Mouse (Mus musculus) adrenal gland, adult 2 months (tissue): ENCODE data around the gene Tmod1. TPM values are rescaled to one million over a fixed set of nuclear protein-coding genes. Genes with fewer than 3 reads are reported as not detected.

Source experiments
- DNase-seq: peaks from one replicate; pipeline ENCODE4 v3.0.0; 2021
- polyA plus RNA-seq: library from polyadenylated mRNA; depleted of rRNA; stranded (reverse); fragments of >200 nt; gene quantifications from 2 replicates; pipeline ENCODE4 v1.2.3, GENCODE M21; 2012; rRNA removed
- total RNA-seq, 2 experiments: library from RNA; stranded (reverse); gene quantifications; 2 replicates each; pipeline ENCODE4 v1.2.3; 2021

Tmod1 gene
- total and polyA plus RNA-seq, 3 experiments = 2.2 to 8.7 (median 3.0) TPM

DNA sequence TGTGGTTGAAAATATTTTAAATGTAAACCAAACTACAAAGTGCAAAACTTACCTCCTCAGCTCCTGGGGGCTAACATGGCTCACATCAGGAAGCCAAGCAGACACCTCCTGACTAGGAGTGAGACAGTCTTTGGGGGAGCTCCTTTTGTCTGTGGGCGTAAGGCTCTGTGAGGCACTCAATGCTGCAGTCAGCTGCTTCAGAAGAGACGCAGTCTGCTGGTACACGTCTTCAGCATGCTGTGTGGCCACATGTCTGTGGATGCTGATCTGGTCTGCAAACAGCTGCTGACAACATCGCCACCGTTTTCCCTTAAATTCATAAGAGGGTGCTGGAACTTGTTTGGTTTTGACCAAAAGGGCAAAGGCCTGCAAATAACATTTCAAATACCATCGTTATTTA, 93.1 kb downstream of the Tmod1 start:
- DNase-seq = no peak

GRCm38 (mm10) chr4:46137629-46138286, 99.0 kb downstream of the Tmod1 start:
- DNase-seq = no peak

DNA sequence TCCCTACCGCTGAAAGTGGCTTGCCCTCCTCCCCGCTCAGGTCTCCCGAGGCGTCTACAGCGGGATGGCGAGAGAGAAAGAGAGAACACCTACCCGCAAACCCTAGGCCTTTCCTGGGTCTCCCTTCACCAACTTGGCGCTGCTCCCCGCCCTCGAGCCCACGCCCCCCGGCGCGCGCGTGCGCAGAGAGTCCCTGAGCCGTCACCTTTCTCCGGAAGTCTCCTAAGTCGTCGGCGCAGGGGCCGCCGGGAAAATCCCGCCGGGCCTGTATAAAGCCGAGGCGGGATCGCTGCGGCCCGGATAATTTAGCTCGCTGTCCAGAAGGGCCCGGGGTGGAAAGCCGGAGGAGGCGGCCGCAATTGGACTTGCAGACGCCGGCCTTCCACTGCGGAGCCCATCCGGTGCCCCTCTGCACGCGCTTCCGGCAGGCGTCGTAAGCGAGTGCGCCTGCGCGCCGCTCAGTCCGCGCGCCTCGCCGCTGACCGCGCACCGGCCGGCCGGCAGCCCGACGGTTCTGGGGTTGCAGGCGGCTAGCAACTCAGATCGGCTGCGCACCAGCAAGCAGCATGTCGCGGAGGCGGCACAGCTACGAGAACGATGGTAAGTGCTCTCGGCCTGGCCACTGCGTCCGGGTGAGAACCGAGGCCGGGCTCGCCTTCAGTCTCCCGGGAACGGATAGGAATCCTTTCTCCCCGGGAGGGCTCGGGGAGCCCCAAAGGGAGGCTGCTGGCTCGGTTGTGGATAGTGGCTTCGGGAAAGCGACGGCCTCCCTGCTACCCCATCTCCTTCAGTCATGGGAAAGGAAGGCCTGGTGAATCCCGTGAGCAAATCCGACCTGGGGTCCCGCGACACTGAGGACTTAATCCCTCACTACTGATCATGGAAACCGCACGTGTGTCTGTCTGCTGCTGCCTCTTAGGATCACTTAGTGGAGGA, 99.8 kb downstream of the Tmod1 start, which contains the start of the genes Ncbp1 and Tstd2:
Gene Ncbp1, plus strand, starts transcription at position 327 of the 936 bp plus-strand sequence.
Gene Tstd2, minus strand, starts transcription at position 408 of the 936 bp plus-strand sequence.
- peak; percentile 96 for DNase-seq

DNA sequence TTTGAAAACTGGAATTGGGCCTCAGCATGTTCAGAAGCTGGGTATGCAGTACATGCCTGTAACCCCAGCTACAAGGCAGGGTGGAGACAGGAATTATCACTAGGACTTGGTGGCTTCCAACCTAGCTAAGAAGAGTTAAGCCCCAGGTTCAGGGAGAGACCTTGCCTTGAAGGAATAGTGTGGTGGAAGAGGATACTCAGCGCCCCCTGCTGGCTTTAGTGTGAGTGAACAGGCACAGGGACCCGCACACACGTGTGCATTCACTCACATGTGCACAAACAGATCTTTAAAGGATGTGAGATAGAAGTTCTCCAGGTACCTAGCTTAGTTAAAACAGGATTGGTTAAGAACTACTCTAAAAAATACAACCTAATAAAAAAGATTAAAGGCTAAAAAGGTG, 105.6 kb downstream of the Tmod1 start:
- no peak for DNase-seq

- DNase-seq = no peak
Observed at GRCm38 (mm10) chr4:46146881-46147280, 108.1 kb downstream of the Tmod1 start.

DNA sequence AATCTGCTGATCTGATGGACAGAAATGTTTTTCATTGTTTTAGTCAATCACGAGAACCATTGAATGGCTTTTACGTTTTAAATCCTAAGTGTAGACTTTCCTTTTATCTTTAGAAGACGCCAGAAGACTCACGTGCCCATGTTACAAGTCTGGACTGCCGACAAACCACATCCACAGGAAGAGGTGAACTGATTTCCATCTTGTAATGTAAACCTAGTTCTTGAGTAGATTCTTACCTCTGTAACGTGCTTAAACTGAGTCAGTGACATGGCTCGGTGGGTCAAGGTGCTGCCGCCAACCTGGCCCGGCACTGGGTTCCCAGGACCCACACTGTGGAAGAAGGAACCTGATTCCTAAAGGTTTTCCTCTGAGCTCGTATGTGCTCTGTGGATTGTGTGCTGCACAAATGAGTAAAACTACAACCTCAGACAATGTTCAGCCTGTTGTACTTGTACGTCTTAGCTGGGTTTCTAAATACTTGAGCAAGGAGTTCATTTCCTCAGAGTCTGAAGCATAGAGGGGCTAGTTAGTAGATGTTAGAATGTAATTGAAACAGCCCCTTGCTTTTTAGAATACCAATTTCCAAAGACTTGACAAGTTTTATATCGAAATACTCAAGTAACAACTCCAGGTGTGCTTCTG, 113.3 kb downstream of the Tmod1 start:
- no peak for DNase-seq

GRCm38 (mm10) chr4:46164027-46164426, 125.3 kb downstream of the Tmod1 start:
- DNase-seq = no peak

Other genes with a start within 250 kb of the Tmod1 start
- 10 to 100 TPM; 27.3 to 31.5 TPM for gene Aldh1b1, start 239.9 kb upstream of the Tmod1 start, total RNA-seq
- gene Aldh1b1, start 239.9 kb upstream of the Tmod1 start, polyA plus RNA-seq = 30.6 and 31.8 TPM in 2 replicates
- gene Igfbpl1, start 212.0 kb upstream of the Tmod1 start, total RNA-seq = not detected
- not detected in 2 replicates for gene Igfbpl1, start 212.0 kb upstream of the Tmod1 start, polyA plus RNA-seq
- gene Stra6l, start 190.3 kb upstream of the Tmod1 start, total RNA-seq = 1 to 10 TPM in 1 of 2 experiments, not detected in 1; 1.0 TPM
- 0.17 and 0.66 TPM in 2 replicates for gene Stra6l, start 190.3 kb upstream of the Tmod1 start, polyA plus RNA-seq
- gene Ccdc180, start 148.6 kb upstream of the Tmod1 start, total RNA-seq = under 1 TPM in 1 of 2 experiments, not detected in 1; 0.28 TPM
- gene Ccdc180, start 148.6 kb upstream of the Tmod1 start, polyA plus RNA-seq = not detected in 2 replicates
- gene Tdrd7, start 73.6 kb upstream of the Tmod1 start, total RNA-seq = 10 to 100 TPM; 22.5 to 30.1 TPM
- gene Tdrd7, start 73.6 kb upstream of the Tmod1 start, polyA plus RNA-seq = 5.4 and 5.6 TPM in 2 replicates
- 10 to 100 TPM; 47.4 to 59.2 TPM for gene Ncbp1, start 99.7 kb downstream of the Tmod1 start, total RNA-seq
- gene Ncbp1, start 99.7 kb downstream of the Tmod1 start, polyA plus RNA-seq = 8.8 and 11.2 TPM in 2 replicates
- 10 to 100 TPM; 21.0 to 29.8 TPM for gene Tstd2, start 99.8 kb downstream of the Tmod1 start, total RNA-seq
- gene Tstd2, start 99.8 kb downstream of the Tmod1 start, polyA plus RNA-seq = 10.7 and 13.4 TPM in 2 replicates
- gene Xpa, start 157.4 kb downstream of the Tmod1 start, total RNA-seq = 10 to 100 TPM; 17.2 to 20.3 TPM
- gene Xpa, start 157.4 kb downstream of the Tmod1 start, polyA plus RNA-seq = 19.9 and 24.0 TPM in 2 replicates